Mouse (Mus musculus): ENCODE measurements around the gene Gtf2i.
"Not testable (repeated sequence)": the region's sequence is repeated elsewhere in the genome, so short reads cannot be mapped to it uniquely, and the experiment has no call there.

GRCm38 (mm10) chr5:134343530-134343929 is 29.0 kb upstream of the Gtf2i start:
- TF ChIP-seq CTCF (IDR thresholded peaks at IDR 0.05; ENCODE audit: borderline replicate concordance, control insufficient read depth, extremely low read depth, insufficient read depth, low read length, poor library complexity); POLR2A (IDR thresholded peaks at IDR 0.05; ENCODE audit: control insufficient read depth, extremely low read depth, insufficient read depth, low read length, poor library complexity): not testable (repeated sequence)
